Mouse (Mus musculus) hindbrain, embryonic 13.5 days (tissue): Measurements from ENCODE around the gene Dpyd. TPM values are rescaled to one million over a fixed set of nuclear protein-coding genes. Genes with fewer than 3 reads are reported as not detected.

Experiments used
- ATAC-seq: fragments of 200-750 bp; cut with Nextera tagmentation; 2 replicates; pipeline ENCODE4 v1.8.0; 2017; ENCODE audit warnings: moderate TSS enrichment; ENCODE audit not compliant: low FRiP score
- H3K27ac ChIP-seq: fragments of 300-500 bp; sonication (generic); 2 replicates; pipeline ENCODE4 v1.5.1; 2015; ENCODE audit warnings: inconsistent platforms, mild to moderate bottlenecking, moderate library complexity
- H3K27me3 ChIP-seq: fragments of 300-500 bp; sonication (generic); 2 replicates; pipeline ENCODE4 v1.6.1; 2015; ENCODE audit warnings: mild to moderate bottlenecking, inconsistent platforms
- H3K36me3 ChIP-seq: fragments of 300-500 bp; sonication (generic); 2 replicates; pipeline ENCODE4 v1.6.1; 2015; ENCODE audit warnings: mild to moderate bottlenecking, inconsistent platforms
- H3K4me1 ChIP-seq: fragments of 300-500 bp; sonication (generic); replicated peaks from 2 replicates; pipeline ENCODE4 v1.6.1; 2015; ENCODE audit warnings: inconsistent platforms
- H3K4me2 ChIP-seq: fragments of 300-500 bp; sonication (generic); 2 replicates; pipeline ENCODE4 v1.6.1; 2015; ENCODE audit warnings: inconsistent platforms, mild to moderate bottlenecking, moderate library complexity
- H3K4me3 ChIP-seq: fragments of 300-500 bp; sonication (generic); 2 replicates; pipeline ENCODE4 v1.5.1; 2015; ENCODE audit warnings: mild to moderate bottlenecking, inconsistent platforms
- H3K9ac ChIP-seq: fragments of 300-500 bp; sonication (generic); 2 replicates; pipeline ENCODE4 v1.6.1; 2015; ENCODE audit warnings: mild to moderate bottlenecking, inconsistent platforms
- H3K9me3 ChIP-seq: fragments of 300-500 bp; sonication (generic); 2 replicates; pipeline ENCODE4 v1.6.1; 2016; ENCODE audit warnings: inconsistent platforms
- WGBS: fragments of 180-500 bp; shearing (Covaris S2); methylation state at CpG from one replicate; pipeline ENCODE4 v1.1.7; 2015; 5-methylcytosine and 5-hydroxymethylcytosine counted together
- polyA plus RNA-seq: library from polyadenylated mRNA; unstranded; fragments of >200 nt; fragmentation: Nextera tagmentation; extraction: Ambion mirVana; gene quantifications from 2 replicates; pipeline ENCODE4 v1.2.1, GENCODE M21; 2015

Dpyd gene
- 4.3 and 5.0 TPM in 2 replicates for polyA plus RNA-seq

- Histone ChIP-seq H3K27ac (no peak within 1 kb of the TSS), H3K4me2 (peak within 1 kb of the TSS; percentile 74), H3K9ac (peak within 1 kb of the TSS; percentile 79), H3K9me3 (no peaks in the 10 kb centered on the region), H3K36me3 (no peaks in the 10 kb centered on the region), H3K4me3 (peak within 1 kb of the TSS; percentile 61), H3K4me1 (0 out of 2 replicates have a peak, but pooled peaks cover 10% of the 10 kb centered on the region), H3K27me3 (no peaks in the 10 kb centered on the region)
- ATAC-seq: peak; percentile 99
- WGBS: 6% methylated on average over 19 of the region's 19 CpGs
These were observed at the start of gene Dpyd for GRCm38 (mm10) chr3:118561554-118562310. Dpyd (plus strand) TSS chr3:118562129.

GRCm38 (mm10) chr3:118537676-118538075, 24.3 kb upstream of the Dpyd start:
- no peak overlapping the region for H3K27ac ChIP-seq
- no peaks in the 10 kb centered on the region for H3K9me3 ChIP-seq
- WGBS: 44% methylated on average over 2 of the region's 2 CpGs
- H3K4me2 ChIP-seq: no peak overlapping the region
- H3K9ac ChIP-seq: no peak overlapping the region
- H3K4me1 ChIP-seq: no peaks in the 10 kb centered on the region
- H3K36me3 ChIP-seq: no peaks in the 10 kb centered on the region
- no peak for ATAC-seq
- H3K27me3 ChIP-seq: no peaks in the 10 kb centered on the region
- H3K4me3 ChIP-seq: no peak overlapping the region

GRCm38 (mm10) chr3:118541766-118542165, 20.2 kb upstream of the Dpyd start:
- Histone ChIP-seq H3K36me3 (no peaks in the 10 kb centered on the region), H3K4me3 (no peak overlapping the region), H3K9ac (no peak overlapping the region), H3K27ac (no peak overlapping the region), H3K4me2 (no peak overlapping the region), H3K9me3 (no peaks in the 10 kb centered on the region), H3K4me1 (no peaks in the 10 kb centered on the region), H3K27me3 (no peaks in the 10 kb centered on the region)
- ATAC-seq: no peak
- 46% methylated on average over 6 of the region's 6 CpGs for WGBS

GRCm38 (mm10) chr3:118547551-118548210, 14.2 kb upstream of the Dpyd start:
- Histone ChIP-seq H3K4me1 (peaks cover 7% of the 10 kb centered on the region), H3K4me2 (no peak overlapping the region), H3K9ac (no peak overlapping the region), H3K36me3 (no peaks in the 10 kb centered on the region), H3K27ac (no peak overlapping the region), H3K4me3 (no peak overlapping the region), H3K9me3 (no peaks in the 10 kb centered on the region), H3K27me3 (no peaks in the 10 kb centered on the region)
- no peak for ATAC-seq
- WGBS: 43% methylated on average over 4 of the region's 4 CpGs

- no peak overlapping the region for H3K4me3 ChIP-seq
- H3K4me1 ChIP-seq: 0 out of 2 replicates have a peak, but pooled peaks cover 10% of the 10 kb centered on the region
- WGBS: 79% methylated on average over 1 of the region's 1 CpGs
- H3K27ac ChIP-seq: no peak overlapping the region
- no peak for ATAC-seq
- no peak overlapping the region for H3K4me2 ChIP-seq
- H3K9ac ChIP-seq: no peak overlapping the region
- H3K36me3 ChIP-seq: no peaks in the 10 kb centered on the region
- H3K27me3 ChIP-seq: no peaks in the 10 kb centered on the region
- no peaks in the 10 kb centered on the region for H3K9me3 ChIP-seq
These were observed 4.3 kb upstream of the Dpyd start for GRCm38 (mm10) chr3:118557605-118558004.

- Histone ChIP-seq H3K4me3 (no peak overlapping the region), H3K4me2 (no peak overlapping the region)
- 89% methylated on average over 2 of the region's 2 CpGs for WGBS
These were observed 2.0 kb upstream of the Dpyd start for GRCm38 (mm10) chr3:118559936-118560335.

GRCm38 (mm10) chr3:118562311-118562671, 362 bp downstream of the Dpyd start:
- peak; percentile 87 for ATAC-seq
- Histone ChIP-seq H3K4me3 (peak overlapping the region; percentile 61), H3K36me3 (no peaks in the 10 kb centered on the region), H3K27me3 (no peaks in the 10 kb centered on the region), H3K9me3 (no peaks in the 10 kb centered on the region), H3K4me2 (peak overlapping the region; percentile 74), H3K4me1 (0 out of 2 replicates have a peak, but pooled peaks cover 10% of the 10 kb centered on the region), H3K27ac (no peak overlapping the region), H3K9ac (peak overlapping the region; percentile 79)
- under 1% methylated on average over 18 of the region's 18 CpGs for WGBS

More at GRCm38 (mm10) chr3:118559936-118560335, 2.0 kb upstream of the Dpyd start:
- no peak for ATAC-seq
- Histone ChIP-seq H3K27me3 (no peaks in the 10 kb centered on the region), H3K36me3 (no peaks in the 10 kb centered on the region), H3K9me3 (no peaks in the 10 kb centered on the region), H3K4me1 (0 out of 2 replicates have a peak, but pooled peaks cover 10% of the 10 kb centered on the region), H3K9ac (no peak overlapping the region), H3K27ac (no peak overlapping the region)

- H3K4me2 ChIP-seq: no peak overlapping the region
- no peak overlapping the region for H3K9ac ChIP-seq
- ATAC-seq: no peak
- 0 out of 2 replicates have a peak, but pooled peaks cover 11% of the 10 kb centered on the region for H3K4me1 ChIP-seq
- no peak overlapping the region for H3K27ac ChIP-seq
- 68% methylated on average over 5 of the region's 5 CpGs for WGBS
- H3K36me3 ChIP-seq: no peaks in the 10 kb centered on the region
- no peaks in the 10 kb centered on the region for H3K9me3 ChIP-seq
- H3K27me3 ChIP-seq: no peaks in the 10 kb centered on the region
- H3K4me3 ChIP-seq: no peak overlapping the region
These were observed 4.8 kb downstream of the Dpyd start for GRCm38 (mm10) chr3:118566779-118567178.

- Histone ChIP-seq H3K36me3 (no peaks in the 10 kb centered on the region), H3K27ac (no peak overlapping the region), H3K4me2 (no peak overlapping the region), H3K9ac (no peak overlapping the region), H3K4me3 (no peak overlapping the region), H3K4me1 (0 out of 2 replicates have a peak, but pooled peaks cover 3% of the 10 kb centered on the region), H3K9me3 (no peaks in the 10 kb centered on the region), H3K27me3 (no peaks in the 10 kb centered on the region)
- 58% methylated on average over 7 of the region's 7 CpGs for WGBS
- ATAC-seq: no peak
These were observed 8.3 kb downstream of the Dpyd start for GRCm38 (mm10) chr3:118570197-118570596.

GRCm38 (mm10) chr3:118590559-118590958, 28.6 kb downstream of the Dpyd start:
- Histone ChIP-seq H3K27ac (no peak overlapping the region), H3K4me2 (no peak overlapping the region), H3K36me3 (no peaks in the 10 kb centered on the region), H3K9ac (no peak overlapping the region), H3K4me1 (no peaks in the 10 kb centered on the region), H3K9me3 (no peaks in the 10 kb centered on the region), H3K4me3 (no peak overlapping the region), H3K27me3 (no peaks in the 10 kb centered on the region)
- 82% methylated on average over 1 of the region's 1 CpGs for WGBS
- no peak for ATAC-seq

- Histone ChIP-seq H3K36me3 (no peaks in the 10 kb centered on the region), H3K27me3 (no peaks in the 10 kb centered on the region), H3K4me1 (no peaks in the 10 kb centered on the region), H3K9ac (no peak overlapping the region), H3K4me3 (no peak overlapping the region), H3K27ac (no peak overlapping the region), H3K4me2 (no peak overlapping the region), H3K9me3 (no peaks in the 10 kb centered on the region)
- WGBS: 82% methylated on average over 4 of the region's 4 CpGs
- no peak for ATAC-seq
These were observed 32.9 kb downstream of the Dpyd start for GRCm38 (mm10) chr3:118594864-118595263.

- WGBS: 79% methylated on average over 2 of the region's 2 CpGs
- Histone ChIP-seq H3K4me2 (no peak overlapping the region), H3K36me3 (no peaks in the 10 kb centered on the region), H3K9me3 (no peaks in the 10 kb centered on the region), H3K27ac (no peak overlapping the region), H3K4me1 (no peaks in the 10 kb centered on the region), H3K9ac (no peak overlapping the region), H3K4me3 (no peak overlapping the region), H3K27me3 (no peaks in the 10 kb centered on the region)
- no peak for ATAC-seq
These were observed 33.8 kb downstream of the Dpyd start for GRCm38 (mm10) chr3:118595693-118596092.
